Mouse (Mus musculus): Measurements from ENCODE around the gene Corin.

- 0 out of 2 replicates have a peak, but pooled peaks have one; percentile 2 for TF ChIP-seq CTCF (IDR thresholded peaks at IDR 0.05; ENCODE audit: borderline replicate concordance, insufficient read depth, low read depth, low read length)
- no peak for TF ChIP-seq POLR2A (IDR thresholded peaks at IDR 0.05; ENCODE audit: borderline replicate concordance, insufficient read depth, low read length)
These were observed 1.5 kb upstream of the Corin start for GRCm38 (mm10) chr5:72505740-72506139.

All from cerebellum, adult 2 months (tissue).